Mouse (Mus musculus): ENCODE measurements around the gene Hsd17b14.

DNA sequence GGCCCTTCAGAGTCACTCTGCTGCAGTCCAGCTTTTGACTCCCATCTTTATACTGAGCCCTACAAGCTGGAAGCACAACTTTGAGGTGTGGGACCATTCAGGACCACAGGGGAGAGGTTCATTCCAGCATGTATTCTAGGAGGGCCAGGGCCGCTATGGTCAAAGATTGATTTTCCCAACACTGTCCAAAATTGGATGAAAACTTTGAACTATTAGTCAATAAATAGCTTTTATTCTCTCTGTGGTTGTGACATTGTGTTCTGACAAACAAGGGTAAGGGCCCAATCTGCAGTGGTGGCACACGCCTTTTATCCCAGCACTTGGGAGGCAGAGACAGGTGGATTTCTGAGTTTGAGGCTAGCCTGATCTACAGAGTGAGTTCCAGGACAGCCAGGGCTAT is 703 bp upstream of the Hsd17b14 start:
- TF ChIP-seq CTCF (IDR thresholded peaks at IDR 0.05; ENCODE audit: control insufficient read depth, insufficient read depth, insufficient replicate concordance, low read depth, low read length) (no peak), POLR2A (IDR thresholded peaks at IDR 0.05; ENCODE audit: control insufficient read depth, low read depth, low read length) (no peak)

All from testis, adult 2 months (tissue).